Mouse (Mus musculus) limb, embryonic 13.5 days (tissue): ENCODE results near the gene Pln. TPM values are rescaled to one million over a fixed set of nuclear protein-coding genes. Genes with fewer than 3 reads are reported as not detected.

Source experiments
- ATAC-seq: fragments of 200-750 bp; cut with Nextera tagmentation; 2 replicates; pipeline ENCODE4 v1.8.0; 2017; ENCODE audit warnings: low read depth, moderate number of reproducible peaks, moderate TSS enrichment; ENCODE audit not compliant: low FRiP score
- H3K27ac ChIP-seq: fragments of 300-500 bp; sonication (generic); 2 replicates; pipeline ENCODE4 v1.5.1; 2015; ENCODE audit warnings: inconsistent platforms, mild to moderate bottlenecking, moderate library complexity
- H3K27me3 ChIP-seq: fragments of 300-500 bp; sonication (generic); 2 replicates; pipeline ENCODE4 v1.6.1; 2015; ENCODE audit warnings: mild to moderate bottlenecking, inconsistent platforms
- H3K36me3 ChIP-seq: fragments of 300-500 bp; sonication (generic); 2 replicates; pipeline ENCODE4 v1.6.1; 2015; ENCODE audit warnings: inconsistent platforms, mild to moderate bottlenecking, moderate library complexity
- H3K4me1 ChIP-seq: fragments of 300-500 bp; sonication (generic); 2 replicates; pipeline ENCODE4 v1.6.1; 2015; ENCODE audit warnings: inconsistent platforms
- H3K4me2 ChIP-seq: fragments of 300-500 bp; sonication (generic); replicated peaks from 2 replicates; pipeline ENCODE4 v1.6.1; 2015; ENCODE audit warnings: inconsistent platforms, mild to moderate bottlenecking, moderate library complexity
- H3K4me3 ChIP-seq: fragments of 300-500 bp; sonication (generic); 2 replicates; pipeline ENCODE4 v1.5.1; 2015; ENCODE audit warnings: moderate library complexity, mild to moderate bottlenecking, inconsistent platforms
- H3K9ac ChIP-seq: fragments of 300-500 bp; sonication (generic); 2 replicates; pipeline ENCODE4 v1.6.1; 2015; ENCODE audit warnings: mild to moderate bottlenecking, inconsistent platforms
- H3K9me3 ChIP-seq: fragments of 300-500 bp; sonication (generic); 2 replicates; pipeline ENCODE4 v1.6.1; 2016; ENCODE audit warnings: inconsistent platforms
- WGBS: fragments of 180-500 bp; shearing (Covaris S2); methylation state at CpG from one replicate; pipeline ENCODE4 v1.1.7; 2015; 5-methylcytosine and 5-hydroxymethylcytosine counted together
- polyA plus RNA-seq: library from polyadenylated mRNA; unstranded; fragments of >200 nt; fragmentation: Nextera tagmentation; extraction: Ambion mirVana; gene quantifications from 2 replicates; pipeline ENCODE4 v1.2.1, GENCODE M21; 2015

Pln gene
- polyA plus RNA-seq, 1 experiment from 2014 or later, result 1.6 TPM

GRCm38 (mm10) chr10:53342166-53342728 is 4.8 kb downstream of the Pln start:
- no peak overlapping the region for H3K27ac ChIP-seq
- no peak overlapping the region for H3K9ac ChIP-seq
- WGBS, result 88% methylated on average over 9 of the region's 9 CpGs
- peaks cover 7% of the 10 kb centered on the region; the same call in 1 of the 2 replicates for H3K4me1 ChIP-seq
- H3K4me3 ChIP-seq, result no peak overlapping the region
- ATAC-seq, result no peak
- no peak overlapping the region for H3K4me2 ChIP-seq
- no peaks in the 10 kb centered on the region for H3K27me3 ChIP-seq
- H3K9me3 ChIP-seq, result no peaks in the 10 kb centered on the region
- no peaks in the 10 kb centered on the region for H3K36me3 ChIP-seq

- H3K36me3 ChIP-seq, result peaks cover 4% of the 10 kb centered on the region; the same call in 1 of the 2 replicates
- H3K9me3 ChIP-seq, result no peaks in the 10 kb centered on the region
- ATAC-seq, result no peak
- H3K4me3 ChIP-seq, result no peak overlapping the region
- no peak overlapping the region for H3K9ac ChIP-seq
- WGBS, result 43% methylated on average over 6 of the region's 6 CpGs
- H3K4me1 ChIP-seq, result peaks cover 7% of the 10 kb centered on the region; the same call in 1 of the 2 replicates
- H3K4me2 ChIP-seq, result no peak overlapping the region
- H3K27ac ChIP-seq, result no peak overlapping the region
- no peaks in the 10 kb centered on the region for H3K27me3 ChIP-seq
Observed at GRCm38 (mm10) chr10:53343384-53343783, 5.9 kb downstream of the Pln start.

GRCm38 (mm10) chr10:53343865-53344264 is 6.4 kb downstream of the Pln start:
- peaks cover 5% of the 10 kb centered on the region; the same call in 1 of the 2 replicates for H3K36me3 ChIP-seq
- no peak overlapping the region for H3K4me2 ChIP-seq
- H3K4me3 ChIP-seq, result no peak overlapping the region
- whole genome bisulfite sequencing, result 79% methylated on average over 10 of the region's 10 CpGs
- H3K27ac ChIP-seq, result no peak overlapping the region
- no peak for ATAC-seq
- no peaks in the 10 kb centered on the region for H3K9me3 ChIP-seq
- no peak overlapping the region for H3K9ac ChIP-seq
- no peaks in the 10 kb centered on the region for H3K27me3 ChIP-seq
- H3K4me1 ChIP-seq, result peaks cover 7% of the 10 kb centered on the region

- Histone ChIP-seq H3K36me3 (peaks cover 12% of the 10 kb centered on the region), H3K4me2 (no peak overlapping the region), H3K27ac (no peak overlapping the region), H3K4me1 (peaks cover 13% of the 10 kb centered on the region), H3K9ac (no peak overlapping the region), H3K27me3 (no peaks in the 10 kb centered on the region), H3K9me3 (no peaks in the 10 kb centered on the region), H3K4me3 (no peak overlapping the region)
- no peak for ATAC-seq
- WGBS, result 75% methylated on average over 4 of the region's 4 CpGs
Observed at GRCm38 (mm10) chr10:53345508-53345907, 8.0 kb downstream of the Pln start.

- no peaks in the 10 kb centered on the region for H3K27me3 ChIP-seq
- no peak overlapping the region for H3K4me3 ChIP-seq
- H3K4me2 ChIP-seq, result no peak overlapping the region
- H3K9me3 ChIP-seq, result no peaks in the 10 kb centered on the region
- H3K4me1 ChIP-seq, result peaks cover 20% of the 10 kb centered on the region
- no peak for ATAC-seq
- H3K27ac ChIP-seq, result no peak overlapping the region
- no peak overlapping the region for H3K9ac ChIP-seq
- 51% methylated on average over 3 of the region's 3 CpGs for WGBS
- peaks cover 12% of the 10 kb centered on the region for H3K36me3 ChIP-seq
Observed at GRCm38 (mm10) chr10:53346506-53346905, 9.0 kb downstream of the Pln start.

- Histone ChIP-seq H3K27ac (no peak overlapping the region), H3K27me3 (no peaks in the 10 kb centered on the region), H3K4me1 (peaks cover 22% of the 10 kb centered on the region), H3K4me2 (no peak overlapping the region), H3K9me3 (no peaks in the 10 kb centered on the region), H3K36me3 (peaks cover 12% of the 10 kb centered on the region), H3K9ac (no peak overlapping the region), H3K4me3 (no peak overlapping the region)
- 84% methylated on average over 5 of the region's 5 CpGs for WGBS
- no peak for ATAC-seq
Observed at GRCm38 (mm10) chr10:53346916-53347315, 9.4 kb downstream of the Pln start.

- Histone ChIP-seq H3K27ac (no peak overlapping the region), H3K4me2 (no peak overlapping the region), H3K27me3 (no peaks in the 10 kb centered on the region), H3K4me1 (peaks cover 22% of the 10 kb centered on the region), H3K9ac (no peak overlapping the region), H3K4me3 (no peak overlapping the region), H3K36me3 (peaks cover 12% of the 10 kb centered on the region), H3K9me3 (no peaks in the 10 kb centered on the region)
- no peak for ATAC-seq
- 53% methylated on average over 10 of the region's 10 CpGs for whole genome bisulfite sequencing
Observed at GRCm38 (mm10) chr10:53347787-53348755, 10.6 kb downstream of the Pln start.

- no peak overlapping the region for H3K27ac ChIP-seq
- H3K9me3 ChIP-seq, result no peaks in the 10 kb centered on the region
- ATAC-seq, result no peak
- peaks cover 12% of the 10 kb centered on the region for H3K36me3 ChIP-seq
- H3K4me2 ChIP-seq, result no peak overlapping the region
- peaks cover 15% of the 10 kb centered on the region for H3K4me1 ChIP-seq
- H3K4me3 ChIP-seq, result no peak overlapping the region
- H3K27me3 ChIP-seq, result no peaks in the 10 kb centered on the region
- 97% methylated on average over 1 of the region's 1 CpGs for WGBS
- no peak overlapping the region for H3K9ac ChIP-seq
Observed at GRCm38 (mm10) chr10:53349254-53349653, 11.8 kb downstream of the Pln start.

- H3K36me3 ChIP-seq, result peaks cover 29% of the 10 kb centered on the region
- 82% methylated on average over 3 of the region's 3 CpGs for WGBS
- H3K27ac ChIP-seq, result no peak overlapping the region
- H3K9me3 ChIP-seq, result no peaks in the 10 kb centered on the region
- no peak for ATAC-seq
- no peak overlapping the region for H3K9ac ChIP-seq
- no peak overlapping the region for H3K4me2 ChIP-seq
- H3K4me1 ChIP-seq, result peaks cover 15% of the 10 kb centered on the region
- no peak overlapping the region for H3K4me3 ChIP-seq
- H3K27me3 ChIP-seq, result no peaks in the 10 kb centered on the region
Observed at GRCm38 (mm10) chr10:53353665-53354064, 16.2 kb downstream of the Pln start.

GRCm38 (mm10) chr10:53359016-53359415 is 21.5 kb downstream of the Pln start:
- WGBS, result 90% methylated on average over 3 of the region's 3 CpGs
- no peaks in the 10 kb centered on the region for H3K27me3 ChIP-seq

GRCm38 (mm10) chr10:53364311-53364710 is 26.8 kb downstream of the Pln start:
- Histone ChIP-seq H3K4me1 (no peaks in the 10 kb centered on the region), H3K4me2 (no peak overlapping the region), H3K9me3 (no peaks in the 10 kb centered on the region), H3K4me3 (no peak overlapping the region), H3K27me3 (no peaks in the 10 kb centered on the region), H3K27ac (no peak overlapping the region), H3K9ac (no peak overlapping the region), H3K36me3 (peaks cover 11% of the 10 kb centered on the region)
- no peak for ATAC-seq

More at GRCm38 (mm10) chr10:53359016-53359415, 21.5 kb downstream of the Pln start:
- Histone ChIP-seq H3K9ac (no peak overlapping the region), H3K9me3 (no peaks in the 10 kb centered on the region), H3K36me3 (peaks cover 32% of the 10 kb centered on the region), H3K4me3 (no peak overlapping the region), H3K4me2 (no peak overlapping the region), H3K27ac (no peak overlapping the region), H3K4me1 (no peaks in the 10 kb centered on the region)
- ATAC-seq, result no peak

- H3K4me3 ChIP-seq, result no peak overlapping the region
- H3K27ac ChIP-seq, result no peak overlapping the region
- no peak overlapping the region for H3K4me2 ChIP-seq
- 91% methylated on average over 2 of the region's 2 CpGs for WGBS
- no peak for ATAC-seq
- peaks cover 10% of the 10 kb centered on the region for H3K9me3 ChIP-seq
- H3K4me1 ChIP-seq, result no peaks in the 10 kb centered on the region
- H3K27me3 ChIP-seq, result no peaks in the 10 kb centered on the region
- peaks cover 22% of the 10 kb centered on the region for H3K36me3 ChIP-seq
- no peak overlapping the region for H3K9ac ChIP-seq
Observed at GRCm38 (mm10) chr10:53367265-53367664, 29.8 kb downstream of the Pln start.
